Mouse (Mus musculus): Measurements from ENCODE around the gene Abat.

DNA sequence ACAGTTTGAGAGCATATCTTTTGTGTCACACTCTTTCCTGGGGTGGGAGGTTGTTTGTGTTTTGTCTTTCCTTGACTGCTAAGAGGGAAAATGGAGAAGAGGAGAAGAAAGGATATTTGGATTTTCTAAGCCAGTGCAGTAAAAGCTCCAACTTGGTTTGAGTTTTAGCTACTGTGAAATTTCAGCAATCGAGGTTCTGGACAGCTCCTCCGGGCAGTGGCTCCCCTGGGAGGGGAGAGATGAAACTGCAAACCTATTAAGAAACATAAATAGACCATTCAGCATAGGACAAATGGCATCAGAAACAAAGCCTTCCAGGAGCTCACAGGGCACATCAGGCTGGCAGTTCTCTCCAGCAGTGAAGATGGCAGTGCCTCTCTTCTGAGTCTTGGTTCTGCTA is 9.0 kb upstream of the Abat start:
- TF ChIP-seq CTCF (IDR thresholded peaks at IDR 0.05; ENCODE audit: borderline replicate concordance, insufficient read depth, low read length) (no peak), POLR2A (IDR thresholded peaks at IDR 0.05; ENCODE audit: low read depth, low read length) (no peak)
